Mouse (Mus musculus) B cell, adult 2 months (primary cell): Measurements from ENCODE around the gene Gm6904.
A peak's percentile ranks its signal among the peaks of the same experiment; 100 is the strongest.
"Not testable (repeated sequence)": the region's sequence is repeated elsewhere in the genome, so short reads cannot be mapped to it uniquely, and the experiment has no call there.

Experiments used
- DNase-seq, 2 experiments: peaks; one replicate each; pipeline ENCODE4 v3.0.0; 2022

Gene Gm6904

GRCm38 (mm10) chr14:59260056-59260455 lies at the start of gene Gm6904:
Gene Gm6904, minus strand, starts transcription at chr14:59260216.
- peak; percentile 42 to 43 for DNase-seq

GRCm38 (mm10) chr14:59297391-59297790 lies 37.4 kb upstream of the Gm6904 start, which contains the start of gene Phf11a:
Gene Phf11a, minus strand, starts transcription at chr14:59297522.
- peak; percentile 10 to 12 for DNase-seq

DNA sequence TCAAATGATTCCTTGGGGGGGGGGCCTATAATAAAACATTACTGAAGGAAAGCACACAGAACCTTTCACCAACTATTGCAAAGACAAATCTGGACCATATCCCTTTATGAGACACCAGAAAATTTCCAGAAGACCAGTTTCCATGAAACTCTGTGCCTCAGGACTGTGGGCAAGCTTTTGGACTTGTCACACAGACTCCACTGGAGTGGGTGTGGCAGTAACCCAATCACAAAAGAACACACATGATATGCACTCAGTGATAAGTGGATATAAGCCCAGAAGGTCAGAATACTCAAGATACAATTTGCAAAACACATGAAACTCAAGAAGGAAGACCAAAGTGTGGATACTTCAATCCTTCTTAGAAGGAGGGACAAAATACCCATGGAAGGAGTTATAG lies 31.8 kb upstream of the Gm6904 start:
- not testable (repeated sequence) for DNase-seq

GRCm38 (mm10) chr14:59274961-59275360 lies 14.9 kb upstream of the Gm6904 start:
- not testable (repeated sequence) for DNase-seq

GRCm38 (mm10) chr14:59255861-59256260 lies 4.2 kb downstream of the Gm6904 start:
- not testable (repeated sequence) for DNase-seq

GRCm38 (mm10) chr14:59250350-59250749 lies 9.7 kb downstream of the Gm6904 start:
- not testable (repeated sequence) for DNase-seq

GRCm38 (mm10) chr14:59233635-59234034 lies 26.4 kb downstream of the Gm6904 start:
- DNase-seq = no peak

GRCm38 (mm10) chr14:59232003-59232402 lies 28.0 kb downstream of the Gm6904 start:
- no peak for DNase-seq

DNA sequence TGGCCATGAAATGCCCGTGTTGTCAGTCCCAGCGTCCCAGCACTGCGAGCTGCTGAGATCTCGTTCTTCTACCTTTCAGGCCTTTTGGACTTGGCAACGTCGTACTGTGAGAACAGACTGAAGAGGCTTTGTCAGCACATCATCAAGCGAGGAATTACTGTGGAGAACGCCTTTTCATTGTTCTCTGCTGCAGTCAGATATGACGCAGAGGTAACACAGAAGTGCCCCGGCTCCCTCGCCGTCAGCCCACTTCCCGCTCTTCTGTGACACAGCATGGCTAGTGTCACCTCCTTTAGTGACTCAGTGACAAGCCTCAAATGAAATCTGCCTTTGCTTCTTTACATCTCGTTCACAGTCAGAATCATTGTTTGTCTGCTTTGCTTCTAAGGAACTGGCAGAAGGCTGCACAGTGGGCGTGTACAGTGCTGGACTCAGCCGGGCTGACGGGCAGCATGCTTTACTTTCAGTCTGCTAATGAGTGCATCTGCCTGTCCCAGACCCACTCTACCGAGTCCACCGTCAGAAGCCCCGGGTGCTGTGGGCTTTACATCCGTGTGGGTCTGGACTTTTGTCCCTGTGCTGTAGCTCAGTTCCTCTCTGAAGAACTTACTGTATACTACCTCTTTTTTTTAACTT lies 29.6 kb downstream of the Gm6904 start:
- DNase-seq = no peak

GRCm38 (mm10) chr14:59229822-59230221 lies 30.2 kb downstream of the Gm6904 start:
- peak in 1 of 2 experiments; percentile 3 for DNase-seq

DNA sequence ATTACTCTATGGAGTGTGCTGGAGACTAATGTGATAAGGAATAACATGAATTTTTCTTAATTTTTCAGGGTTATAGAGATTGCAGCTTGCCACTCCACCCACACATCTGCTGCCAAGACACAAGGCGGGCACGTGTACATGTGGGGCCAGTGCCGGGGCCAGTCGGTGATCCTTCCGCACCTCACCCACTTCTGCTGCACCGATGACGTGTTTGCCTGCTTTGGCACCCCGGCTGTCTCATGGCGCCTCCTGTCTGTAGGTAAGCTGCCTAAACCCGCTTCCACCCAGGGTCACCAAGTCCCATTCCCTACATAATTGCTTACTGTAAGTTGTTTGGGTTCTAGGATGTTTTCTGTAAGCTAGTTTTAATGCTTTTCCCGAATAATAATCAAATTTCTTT lies 33.8 kb downstream of the Gm6904 start:
- no peak for DNase-seq

DNA sequence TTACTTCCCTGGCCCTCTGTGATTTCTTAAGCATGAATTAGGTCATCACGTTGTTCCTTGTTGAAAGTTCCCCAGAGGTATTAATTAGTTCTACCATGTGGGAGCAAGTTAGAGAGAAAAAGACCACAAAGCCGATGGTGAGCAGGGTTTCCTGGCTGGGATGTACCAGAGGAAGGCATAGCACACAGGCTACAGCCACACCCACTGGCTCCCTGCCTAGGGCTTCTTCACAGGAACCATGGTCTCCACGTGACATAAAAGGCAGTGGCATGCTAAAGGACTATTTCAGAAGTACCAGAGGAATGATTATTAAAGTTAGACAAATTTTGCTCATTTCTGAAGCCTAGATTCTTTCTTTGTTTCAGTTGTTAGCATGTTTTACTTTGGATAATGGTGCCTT lies 40.8 kb downstream of the Gm6904 start:
- DNase-seq = no peak

- DNase-seq = no peak
Measured at GRCm38 (mm10) chr14:59209816-59210215, 50.2 kb downstream of the Gm6904 start.

- no peak for DNase-seq
Measured at GRCm38 (mm10) chr14:59209003-59209402, 51.0 kb downstream of the Gm6904 start.

DNA sequence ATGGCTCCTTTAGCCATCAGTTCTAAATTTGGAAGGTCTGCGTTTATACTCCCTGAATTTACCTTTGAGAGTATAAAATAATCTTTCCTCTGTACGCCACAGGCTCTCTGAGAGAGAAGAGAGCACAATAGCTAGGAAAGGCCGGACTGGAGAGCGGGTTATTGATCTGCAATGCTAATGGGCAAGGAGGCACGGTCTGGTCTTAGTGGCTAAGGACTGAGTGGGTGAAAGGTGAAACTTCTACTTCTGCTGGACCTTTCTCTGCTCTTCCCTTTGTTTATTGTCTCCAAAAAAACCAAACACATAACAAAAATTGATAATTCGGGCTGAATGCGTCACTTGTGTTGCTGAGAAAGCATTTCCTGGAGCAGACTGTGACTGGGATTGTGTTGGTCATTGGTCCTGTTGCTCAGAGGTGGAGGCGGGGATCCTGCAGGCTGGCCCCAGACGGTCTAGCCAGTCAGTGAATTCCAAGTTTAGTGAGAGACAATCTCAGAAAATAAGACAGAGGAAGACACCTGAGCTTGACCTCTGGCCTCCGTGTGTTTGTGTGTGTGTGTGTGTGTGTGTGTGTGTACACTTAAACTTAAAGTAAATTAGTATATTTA lies 53.9 kb downstream of the Gm6904 start:
- no peak for DNase-seq

GRCm38 (mm10) chr14:59205461-59205860 lies 54.6 kb downstream of the Gm6904 start:
- DNase-seq = no peak

DNA sequence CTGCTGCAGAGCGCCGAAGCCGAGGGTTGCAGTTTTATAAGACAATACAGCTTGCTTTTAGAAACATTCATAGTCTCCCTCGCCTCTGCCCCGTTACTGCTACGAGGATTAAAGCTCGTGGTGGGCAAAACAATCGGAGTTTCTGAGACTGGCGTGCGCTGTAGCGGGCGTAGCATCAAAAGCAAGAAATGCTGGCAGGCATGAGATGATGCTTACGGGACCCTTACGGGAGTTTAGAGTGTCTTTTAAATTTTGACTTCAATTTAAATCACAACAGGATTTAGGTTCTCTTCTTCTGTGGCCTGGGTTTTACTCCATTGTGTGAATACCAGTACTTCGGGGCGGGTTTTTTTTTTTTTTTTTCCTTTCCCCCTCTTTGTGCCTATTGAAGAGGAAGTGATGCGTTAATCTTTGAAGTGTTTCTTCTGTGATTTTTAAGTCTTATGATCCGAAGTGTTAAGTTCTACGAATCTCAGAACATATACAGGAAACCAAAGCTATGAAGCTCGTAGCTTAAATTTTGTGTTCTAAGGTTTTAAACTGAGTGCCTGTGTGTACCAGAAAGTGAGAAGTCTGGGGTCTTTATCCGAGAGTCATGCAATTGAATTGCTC lies 58.3 kb downstream of the Gm6904 start:
- DNase-seq = peak in 1 of 2 experiments; percentile 7

GRCm38 (mm10) chr14:59200711-59201603 lies 59.1 kb downstream of the Gm6904 start, which contains the start of gene Rcbtb1:
Gene Rcbtb1, plus strand, starts transcription at chr14:59201209.
- peak; percentile 89 to 92 for DNase-seq
